8 mouse cellular contexts compared by ENCODE assay signal in genomic region chr13:52980951-52981421, GRCm38 (mm10). TPM values are rescaled to one million over a fixed set of nuclear protein-coding genes. Genes with fewer than 3 reads are reported as not detected.
DNase-seq lines count a peak whose midpoint lies in the region; ATAC-seq and TF ChIP-seq lines count a peak whose summit lies in the region.

Gene Nfil3 (minus strand): TSS chr13:52981073.

- H3K27me3 ChIP-seq in forebrain, embryonic 13.5 days = peaks cover 29% of the 10 kb centered on the region
- no peaks in the 10 kb centered on the region for H3K27me3 ChIP-seq in heart, postnatal 0 days (ENCODE audit: control insufficient read depth, insufficient read depth, low read length)
- H3K27me3 ChIP-seq in liver, embryonic 16.5 days (ENCODE audit: control insufficient read depth, insufficient read depth, low read depth, low read length) = peaks cover 52% of the 10 kb centered on the region

- peaks cover 42% of the 10 kb centered on the region for H3K4me1 ChIP-seq in forebrain, embryonic 13.5 days
- peaks cover 23% of the 10 kb centered on the region for H3K4me1 ChIP-seq in heart, postnatal 0 days (ENCODE audit: control insufficient read depth, insufficient read depth)
- peaks cover 7% of the 10 kb centered on the region for H3K4me1 ChIP-seq in liver, embryonic 16.5 days (ENCODE audit: control insufficient read depth, low read depth, low read length)

- H3K9me3 ChIP-seq in forebrain, embryonic 13.5 days (replicated peaks) = no peaks in the 10 kb centered on the region
- no peaks in the 10 kb centered on the region for H3K9me3 ChIP-seq in heart, postnatal 0 days (replicated peaks; ENCODE audit: control insufficient read depth, low read length)
- H3K9me3 ChIP-seq in liver, embryonic 16.5 days (replicated peaks; ENCODE audit: control insufficient read depth, low read length) = no peaks in the 10 kb centered on the region

- under 1% methylated on average over 52 of the region's 79 CpGs for WGBS in forebrain, embryonic 13.5 days
- WGBS in heart, postnatal 0 days = 1% methylated on average over 56 of the region's 79 CpGs
- WGBS in liver, embryonic 16.5 days (ENCODE audit: insufficient replicate concordance) = under 1% methylated on average over 55 of the region's 79 CpGs

- H3K4me3 ChIP-seq in forebrain, embryonic 13.5 days = peak within 1 kb of the TSS; percentile 86
- H3K4me3 ChIP-seq in heart, postnatal 0 days (ENCODE audit: low read depth, low read length) = peak within 1 kb of the TSS; percentile 81
- H3K4me3 ChIP-seq in liver, embryonic 16.5 days (ENCODE audit: low read depth, low read length) = peak within 1 kb of the TSS; percentile 72

- H3K4me2 ChIP-seq in forebrain, embryonic 13.5 days = peak within 1 kb of the TSS; percentile 98
- peak within 1 kb of the TSS; percentile 94 for H3K4me2 ChIP-seq in heart, postnatal 0 days (ENCODE audit: low read depth, low read length)
- peak within 1 kb of the TSS; percentile 78 for H3K4me2 ChIP-seq in liver, embryonic 16.5 days (ENCODE audit: low read depth, low read length)

- DNase-seq in A20 (ENCODE audit: low read depth, low spot score) (peak; percentile 79), adipocyte (ENCODE audit: low spot score) (peak; percentile 75)
- peak; percentile 77 for DNase-seq in heart, postnatal 0 days (ENCODE audit: low spot score)
- DNase-seq in kidney, postnatal 25 days = peak; percentile 81 to 91
- peak; percentile 82 for DNase-seq in neural tube, embryonic 10.5 days (ENCODE audit: extremely low spot score, low spot score)
- DNase-seq in testis, postnatal 10 days (ENCODE audit: low spot score) = peak; percentile 85

- no peak for TF ChIP-seq CTCF in heart, postnatal 0 days (IDR thresholded peaks at IDR 0.05; ENCODE audit: low read depth)

- H3K9ac ChIP-seq in forebrain, embryonic 13.5 days = peak within 1 kb of the TSS; percentile 88
- peak within 1 kb of the TSS; percentile 83 for H3K9ac ChIP-seq in heart, postnatal 0 days (replicated peaks; ENCODE audit: low read depth, low read length)
- peak within 1 kb of the TSS; percentile 67 for H3K9ac ChIP-seq in liver, embryonic 16.5 days (ENCODE audit: low read depth, low read length)

- no peaks in the 10 kb centered on the region for H3K36me3 ChIP-seq in forebrain, embryonic 13.5 days (ENCODE audit: poor library complexity, severe bottlenecking)
- H3K36me3 ChIP-seq in heart, postnatal 0 days (replicated peaks; ENCODE audit: control insufficient read depth, insufficient read depth, low read length) = no peaks in the 10 kb centered on the region
- H3K36me3 ChIP-seq in liver, embryonic 16.5 days (ENCODE audit: control insufficient read depth, insufficient read depth) = no peaks in the 10 kb centered on the region

- H3K27ac ChIP-seq in forebrain, embryonic 13.5 days = peak within 1 kb of the TSS; percentile 92
- H3K27ac ChIP-seq in heart, postnatal 0 days (ENCODE audit: low read depth) = peak within 1 kb of the TSS; percentile 89
- peak within 1 kb of the TSS; percentile 89 for H3K27ac ChIP-seq in liver, embryonic 16.5 days (ENCODE audit: low read length)

- TF ChIP-seq EP300 in heart, postnatal 0 days (IDR thresholded peaks at IDR 0.05; ENCODE audit: low read depth) = no peak

- peak; percentile 88 for ATAC-seq in forebrain, embryonic 13.5 days
- ATAC-seq in heart, postnatal 0 days (ENCODE audit: insufficient read depth, low read depth) = peak; percentile 87
- peak; percentile 85 for ATAC-seq in liver, embryonic 16.5 days (ENCODE audit: low read depth)

RNA-seq across cellular contexts. Expression of gene Nfil3, which starts in this region (rescaled TPM):
- 37.0 and 37.8 TPM in 2 replicates for polyA plus RNA-seq in forebrain, embryonic 13.5 days (2015; fragmentation: Nextera tagmentation; extraction: Ambion mirVana)
- 16.5 and 18.0 TPM in 2 replicates for total RNA-seq in heart, postnatal 0 days (2014; rRNA removed; ENCODE audit: low replicate concordance)
- polyA plus RNA-seq in heart, postnatal 0 days (2015; fragmentation: Nextera tagmentation; extraction: Ambion mirVana) = 20.0 and 20.3 TPM in 2 replicates
- 6.6 and 7.4 TPM in 2 replicates for polyA plus RNA-seq in liver, embryonic 16.5 days (2015; fragmentation: Nextera tagmentation; extraction: Ambion mirVana)

Comparison
In these comparisons a context has a peak if more than half of its experiments do, and no peak if none do; other contexts are left out.
1. Peak in every context shown above with its lines: DNase-seq, ATAC-seq, H3K4me3 ChIP-seq and H3K27ac ChIP-seq.